Mouse (Mus musculus) heart, adult 2 months (tissue): Measurements from ENCODE around the gene Abcc8. TPM values are rescaled to one million over a fixed set of nuclear protein-coding genes. Genes with fewer than 3 reads are reported as not detected.

Source experiments
- DNase-seq, 2 experiments: peaks; one replicate each; pipeline ENCODE4 v3.0.0; 2021
- H3K27ac ChIP-seq: fragments of 200-600 bp; 2 replicates; pipeline ENCODE4 v1.8.1; 2022
- H3K27me3 ChIP-seq: fragments of 200-500 bp; 2 replicates; pipeline ENCODE4 v1.6.1; 2012; ENCODE audit warnings: mild to moderate bottlenecking, low read length, inconsistent platforms, mixed read lengths; ENCODE audit not compliant: control insufficient read depth, insufficient read depth
- H3K36me3 ChIP-seq: fragments of 200-500 bp; 2 replicates; pipeline ENCODE4 v1.6.1; 2012; ENCODE audit warnings: low read length, inconsistent platforms; ENCODE audit not compliant: control insufficient read depth, insufficient read depth
- H3K4me1 ChIP-seq: fragments of 200-500 bp; 2 replicates; pipeline ENCODE4 v1.6.1; 2011; ENCODE audit warnings: low read length; ENCODE audit not compliant: control insufficient read depth, insufficient read depth
- H3K4me3 ChIP-seq: fragments of 200-600 bp; 2 replicates; pipeline ENCODE4 v1.8.1; 2022
- H3K79me2 ChIP-seq: fragments of 200-500 bp; replicated peaks from 2 replicates; pipeline ENCODE4 v1.6.1; 2012; ENCODE audit warnings: mild to moderate bottlenecking, inconsistent platforms, low read length, moderate library complexity, mixed read lengths; ENCODE audit not compliant: control insufficient read depth, insufficient read depth
- H3K9ac ChIP-seq: fragments of 200-500 bp; 2 replicates; pipeline ENCODE4 v1.6.1; 2012; ENCODE audit warnings: low read depth, mild to moderate bottlenecking, control low read depth, inconsistent platforms, low read length, mixed read lengths
- CTCF ChIP-seq: fragments of 200-600 bp; IDR thresholded peaks from 2 replicates; pipeline ENCODE4 v1.8.1; 2022; ENCODE audit warnings: antibody characterized with exemption, mild to moderate bottlenecking, moderate library complexity
- EP300 ChIP-seq: fragments of 200-500 bp; IDR thresholded peaks from 2 replicates; pipeline ENCODE4 v1.6.1; 2011; ENCODE audit warnings: low read depth, low read length, control low read depth; ENCODE audit not compliant: insufficient read depth
- POLR2A ChIP-seq: fragments of 200-500 bp; IDR thresholded peaks from 2 replicates; pipeline ENCODE4 v1.6.1; 2011; ENCODE audit warnings: mild to moderate bottlenecking, low read depth, low read length, control low read depth; ENCODE audit not compliant: insufficient read depth
- WGBS: fragments of 180-500 bp; shearing (Covaris S2); methylation state at CpG from one replicate; pipeline ENCODE4 v1.1.7; 2018; 5-methylcytosine and 5-hydroxymethylcytosine counted together
- intact Hi-C: fragments of 180-260 bp; cut with DNase I; formaldehyde crosslinking; loops from one replicate; pipeline ENCODE4 v1.15.1; 2025
- polyA plus RNA-seq: library from polyadenylated mRNA; depleted of rRNA; stranded (reverse); fragments of >200 nt; gene quantifications from 2 replicates; pipeline ENCODE4 v1.2.3, GENCODE M21; 2012
- total RNA-seq, 2 experiments: library from RNA; stranded (reverse); gene quantifications; 2 replicates each; pipeline ENCODE4 v1.2.3; 2021

The Abcc8 gene
- total and polyA plus RNA-seq, 3 experiments = 40.1 to 44.1 (median 42.5) TPM

- DNase-seq = no peak
- no peaks in the 10 kb centered on the region for H3K27me3 ChIP-seq
- intact Hi-C loops = loop anchor here (1.0 to 5.0 kb wide), 2 partner anchors 45 to 65 kb away; no protein-coding TSS in a partner anchor
- 49% methylated on average over 5 of the region's 5 CpGs for WGBS
- no peak overlapping the region for H3K4me3 ChIP-seq
- H3K79me2 ChIP-seq = no peaks in the 10 kb centered on the region
- peak overlapping the region; percentile 80 for H3K27ac ChIP-seq
- no peak overlapping the region for H3K9ac ChIP-seq
- H3K36me3 ChIP-seq = no peaks in the 10 kb centered on the region
- H3K4me1 ChIP-seq = peaks cover 1% of the 10 kb centered on the region; the same call in 1 of the 2 replicates
- TF ChIP-seq POLR2A (no peak), EP300 (0 out of 2 replicates have a peak, but pooled peaks have one; percentile 4)
These were observed 17.1 kb downstream of the Abcc8 start for GRCm38 (mm10) chr7:46162731-46163130.

GRCm38 (mm10) chr7:46162132-46162727 is 17.6 kb downstream of the Abcc8 start:
- H3K27me3 ChIP-seq = no peaks in the 10 kb centered on the region
- TF ChIP-seq POLR2A = no peak
- TF ChIP-seq CTCF = no peak
- TF ChIP-seq EP300 = peak; percentile 68; the same call in 1 of the 2 replicates
- H3K4me1 ChIP-seq = peaks cover 1% of the 10 kb centered on the region; the same call in 1 of the 2 replicates
- H3K4me3 ChIP-seq = no peak overlapping the region
- H3K27ac ChIP-seq = peak overlapping the region; percentile 80
- DNase-seq = peak; percentile 60 to 83
- H3K9ac ChIP-seq = no peak overlapping the region
- intact Hi-C loops = loop anchor here (1.0 to 5.0 kb wide), 2 partner anchors 45 to 65 kb away; no protein-coding TSS in a partner anchor
- no peaks in the 10 kb centered on the region for H3K79me2 ChIP-seq
- 51% methylated on average over 11 of the region's 11 CpGs for WGBS
- H3K36me3 ChIP-seq = no peaks in the 10 kb centered on the region

- Histone ChIP-seq H3K36me3 (no peaks in the 10 kb centered on the region), H3K9ac (no peak overlapping the region), H3K79me2 (no peaks in the 10 kb centered on the region), H3K4me1 (peaks cover 1% of the 10 kb centered on the region; the same call in 1 of the 2 replicates), H3K27ac (peak overlapping the region; percentile 80), H3K4me3 (no peak overlapping the region), H3K27me3 (no peaks in the 10 kb centered on the region)
- WGBS = 24% methylated on average over 3 of the region's 3 CpGs
- intact Hi-C loops = loop anchor here (1.0 to 5.0 kb wide), 2 partner anchors 44 to 64 kb away; no protein-coding TSS in a partner anchor
- peak in 1 of 2 experiments; percentile 28 for DNase-seq
- TF ChIP-seq POLR2A (no peak), EP300 (0 out of 2 replicates have a peak, but pooled peaks have one; percentile 39)
These were observed 18.2 kb downstream of the Abcc8 start for GRCm38 (mm10) chr7:46161615-46162014.

- H3K36me3 ChIP-seq = no peaks in the 10 kb centered on the region
- no peak overlapping the region for H3K4me3 ChIP-seq
- intact Hi-C loops = no loop called here
- no peaks in the 10 kb centered on the region for H3K27me3 ChIP-seq
- peaks cover 1% of the 10 kb centered on the region; the same call in 1 of the 2 replicates for H3K4me1 ChIP-seq
- no peak for DNase-seq
- no peaks in the 10 kb centered on the region for H3K79me2 ChIP-seq
- H3K27ac ChIP-seq = no peak overlapping the region
- WGBS = 58% methylated on average over 7 of the region's 7 CpGs
- H3K9ac ChIP-seq = no peak overlapping the region
- TF ChIP-seq POLR2A = no peak
- no peak for TF ChIP-seq EP300
- no peak for TF ChIP-seq CTCF
These were observed 22.1 kb downstream of the Abcc8 start for GRCm38 (mm10) chr7:46157746-46158145.

- intact Hi-C loops = no loop called here
- TF ChIP-seq POLR2A (no peak), CTCF (no peak)
- Histone ChIP-seq H3K79me2 (no peaks in the 10 kb centered on the region), H3K4me1 (no peaks in the 10 kb centered on the region), H3K27me3 (no peaks in the 10 kb centered on the region), H3K9ac (no peak overlapping the region), H3K27ac (peak overlapping the region; percentile 52), H3K36me3 (no peaks in the 10 kb centered on the region), H3K4me3 (no peak overlapping the region)
- 70% methylated on average over 18 of the region's 18 CpGs for WGBS
- DNase-seq = no peak
These were observed 25.0 kb downstream of the Abcc8 start for GRCm38 (mm10) chr7:46154498-46155488.
